Mouse (Mus musculus) ZHBTc4 (cell line): ENCODE measurements at regions not wholly inside any gene's neighbourhood (a gene's known extent, or its start where the extent isn't known, plus 50 kb on each side); places are given as distances from the start of the nearest gene placed in this dataset.

ENCODE experiments used
- DNase-seq: peaks from one replicate; pipeline ENCODE4 v3.0.0-alpha.2; 2011; ENCODE audit warnings: low read depth, low spot score

DNA sequence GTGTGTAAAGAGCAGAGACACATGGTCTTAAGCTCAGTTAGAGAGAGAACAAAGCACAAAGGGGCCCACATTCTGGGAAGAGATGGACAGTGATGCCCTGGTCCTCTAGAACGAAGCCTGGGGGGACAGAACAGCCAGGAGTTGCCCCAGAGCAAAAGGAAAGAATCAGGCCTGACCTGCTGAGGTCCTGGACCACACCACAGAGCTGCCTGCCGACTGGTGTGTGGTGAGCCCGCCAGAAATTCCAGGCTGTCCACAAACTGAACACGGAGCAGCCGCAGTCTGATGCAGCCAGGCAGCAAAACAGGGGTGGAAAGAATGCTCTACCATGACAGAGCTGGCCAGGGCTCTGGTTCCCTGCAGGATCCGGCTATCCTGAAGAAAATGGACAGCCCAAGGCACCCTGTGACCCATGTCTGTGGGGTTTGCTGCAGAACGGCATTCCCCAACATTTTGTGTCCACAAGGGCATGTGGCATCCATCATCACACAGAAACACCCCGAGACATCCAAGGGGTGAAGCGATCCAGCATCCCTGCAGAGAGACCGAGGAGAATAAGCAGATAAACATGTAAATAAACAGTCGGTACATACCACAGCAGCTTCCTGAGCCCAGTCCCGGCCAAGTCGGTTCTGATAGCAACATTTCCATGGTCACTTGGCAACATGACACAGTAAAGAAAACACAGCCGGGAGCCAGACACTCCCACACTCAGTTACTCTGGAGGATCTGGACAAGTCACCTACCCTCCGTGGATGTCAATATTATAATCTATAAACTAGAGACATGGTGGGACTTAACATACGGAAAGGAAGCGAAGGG lies 65.3 kb upstream of the Pomp start:
- no peak for DNase-seq

DNA sequence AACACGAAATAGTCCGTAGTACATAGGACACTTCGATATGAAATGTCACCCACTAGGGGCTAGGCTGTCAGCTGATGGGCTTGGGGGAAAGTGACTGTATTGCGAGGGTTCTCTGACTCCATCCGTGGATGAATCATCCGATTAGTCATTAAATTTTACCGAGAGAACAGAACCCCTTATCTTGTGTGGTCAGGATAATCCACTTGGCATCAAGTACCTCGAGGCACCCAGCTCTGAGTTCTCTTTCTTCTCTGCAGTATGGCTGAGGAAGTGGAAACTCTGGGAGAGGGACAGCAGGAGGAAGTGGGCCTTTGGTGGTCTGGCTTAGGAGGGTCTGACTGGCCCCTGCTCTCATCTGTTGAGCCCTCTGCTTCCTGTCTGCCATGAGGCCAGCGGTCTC lies 67.2 kb upstream of the Pomp start:
- no peak for DNase-seq

DNA sequence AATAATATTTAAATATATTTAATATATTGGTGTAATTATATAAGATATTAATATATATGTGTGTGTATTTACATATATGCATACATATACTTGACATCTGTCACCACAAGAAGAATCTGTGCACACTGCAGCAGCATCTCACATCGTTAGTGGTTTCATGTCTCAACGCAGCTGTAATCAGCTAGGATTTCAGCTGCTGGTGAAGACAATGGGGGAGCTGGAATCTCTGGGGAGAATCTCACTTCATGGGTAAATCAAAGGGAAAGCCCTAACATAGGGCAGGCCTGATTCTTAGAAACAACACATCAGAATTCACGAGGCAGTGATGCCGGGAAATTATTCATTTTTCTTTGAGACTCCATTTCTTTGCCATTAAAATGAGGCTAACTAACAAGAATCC lies 66.8 kb upstream of the Flt1 start:
- no peak for DNase-seq

- no peak for DNase-seq
These were observed 65.3 kb upstream of the Flt1 start for GRCm38 (mm10) chr5:147791121-147791520.

DNA sequence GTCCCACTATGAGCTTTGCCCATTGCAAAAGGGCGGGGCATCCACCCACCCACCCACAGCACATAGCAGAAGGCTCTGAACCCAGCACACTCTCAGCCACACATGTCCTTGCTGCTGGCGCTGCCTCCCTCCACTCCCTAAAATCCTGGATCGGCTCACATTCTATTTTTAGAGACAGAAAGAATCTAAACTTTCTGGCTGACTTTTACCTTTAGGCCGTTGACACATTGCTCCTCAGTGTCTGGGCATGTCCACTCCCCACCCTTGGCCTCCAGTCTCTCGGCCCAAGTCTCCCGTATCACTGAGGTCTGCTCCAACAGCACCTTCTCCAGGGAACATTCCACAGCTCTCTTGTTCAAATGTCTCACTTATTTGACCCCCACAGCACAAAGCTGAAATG lies 62.7 kb upstream of the Flt1 start:
- DNase-seq, result no peak

- no peak for DNase-seq
These were observed 61.0 kb upstream of the Flt1 start for GRCm38 (mm10) chr5:147786857-147787256.

- DNase-seq, result peak; percentile 38
These were observed 58.3 kb upstream of the Flt1 start for GRCm38 (mm10) chr5:147784159-147784558.

DNA sequence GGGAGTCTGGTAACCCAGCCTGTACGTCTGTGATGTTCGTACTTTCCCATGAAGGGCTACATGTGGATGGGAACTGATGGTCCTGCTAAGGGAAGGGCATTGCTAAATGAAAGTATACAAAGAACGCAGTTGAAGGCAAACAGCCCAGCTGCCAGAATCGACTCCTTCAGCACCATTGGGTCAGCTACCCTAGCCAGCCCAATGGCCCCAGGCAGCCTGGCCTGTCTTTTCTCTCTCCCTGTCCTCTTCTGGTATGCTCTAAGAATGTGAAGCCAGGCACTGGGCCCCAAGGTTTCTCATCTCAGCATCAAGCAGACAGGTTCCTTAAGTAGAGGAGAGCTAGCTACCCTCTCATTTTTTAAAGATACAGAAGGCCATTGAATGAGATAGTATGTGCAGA lies 57.7 kb upstream of the Flt1 start:
- DNase-seq, result no peak

- DNase-seq, result no peak
These were observed 57.0 kb upstream of the Flt1 start for GRCm38 (mm10) chr5:147782761-147783160.

DNA sequence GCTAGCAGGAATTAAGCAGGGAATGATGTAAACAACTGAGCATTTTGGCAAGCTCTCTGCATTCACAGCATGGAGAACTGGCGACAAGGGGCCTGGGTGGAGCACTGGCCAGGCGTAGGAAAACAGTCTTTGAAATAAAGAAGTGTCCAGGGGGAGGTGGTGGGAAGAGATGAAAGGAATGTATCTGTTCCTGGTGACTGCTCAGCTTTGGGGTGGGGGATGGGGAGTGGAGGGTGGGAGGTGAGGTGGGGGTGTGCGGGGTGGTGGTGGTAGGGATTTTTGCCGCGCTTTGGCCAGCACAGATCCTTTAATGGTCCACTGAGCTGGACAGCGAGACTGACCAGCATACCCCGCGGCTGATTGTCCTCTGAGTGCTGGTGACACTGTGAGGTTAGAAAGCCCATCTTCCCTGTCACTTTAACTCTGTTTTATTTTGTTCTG lies 56.5 kb upstream of the Flt1 start:
- no peak for DNase-seq

DNA sequence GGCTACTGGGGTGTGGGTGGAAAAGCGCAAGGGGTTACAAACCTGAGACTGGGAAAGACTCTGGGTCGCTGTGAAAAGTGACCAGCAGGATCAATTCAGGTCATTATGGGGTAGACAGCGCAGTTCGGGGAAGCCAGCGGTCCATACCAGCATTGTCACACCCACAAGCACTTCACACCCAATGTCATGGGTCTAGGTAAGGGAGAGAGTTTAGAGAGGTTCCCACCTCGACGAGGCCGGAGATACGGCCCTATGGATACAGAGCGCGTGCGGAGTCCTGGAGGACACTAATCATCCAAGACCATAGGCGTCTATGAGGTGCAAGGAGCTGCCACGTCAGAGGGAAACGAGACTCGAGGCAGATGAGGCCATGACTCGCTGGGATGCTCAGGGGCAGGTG lies 55.4 kb upstream of the Flt1 start:
- no peak for DNase-seq

DNA sequence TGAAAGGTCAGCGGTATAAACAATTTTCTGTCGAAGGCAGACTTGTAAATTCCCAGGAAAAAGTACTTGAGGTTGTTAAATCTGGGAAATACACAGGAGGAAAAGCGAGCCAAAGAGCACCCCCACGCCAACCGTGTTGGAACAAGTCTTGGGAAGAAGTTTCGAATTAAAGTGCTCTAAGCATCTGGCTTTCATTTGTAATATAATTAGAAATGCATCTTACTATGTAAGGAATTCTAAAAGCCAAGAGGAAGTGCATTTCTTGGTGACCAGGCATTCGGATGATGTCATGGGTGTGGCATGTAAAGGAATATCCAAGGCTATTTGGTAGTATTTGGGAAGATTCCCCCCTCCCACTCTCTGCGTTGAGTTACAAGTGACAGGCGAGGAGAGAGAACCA lies 52.7 kb upstream of the Flt1 start:
- DNase-seq, result no peak
